Mouse (Mus musculus) ES-Bruce4 (cell line): ENCODE measurements at regions not wholly inside any gene's neighbourhood (a gene's known extent, or its start where the extent isn't known, plus 50 kb on each side); places are given as distances from the start of the nearest gene placed in this dataset.

Source experiments
- CTCF ChIP-seq: IDR thresholded peaks from one replicate; pipeline ENCODE4 v1.8.1; 2011; ENCODE audit warnings: low read depth, low read length
- EP300 ChIP-seq: IDR thresholded peaks from 2 replicates; pipeline ENCODE4 v1.6.1; 2011; ENCODE audit warnings: low read depth, low read length; ENCODE audit not compliant: insufficient read depth
- POLR2A ChIP-seq: IDR thresholded peaks from one replicate; pipeline ENCODE4 v1.8.1; 2011; ENCODE audit warnings: low read length; ENCODE audit not compliant: insufficient read depth

- TF ChIP-seq CTCF: no peak
- TF ChIP-seq POLR2A: no peak
- TF ChIP-seq EP300: no peak
Measured at GRCm38 (mm10) chr12:109662179-109662578, 62.0 kb upstream of the Rtl1 start.
